Mouse (Mus musculus): ENCODE data around the gene Zdhhc7.
A peak's percentile ranks its signal among the peaks of the same experiment; 100 is the strongest.

Gene Zdhhc7

GRCm38 (mm10) chr8:120067936-120068668 is 33.2 kb downstream of the Zdhhc7 start:
- no peak for DNase-seq (ENCODE audit: low spot score in 2 of 2)

DNA sequence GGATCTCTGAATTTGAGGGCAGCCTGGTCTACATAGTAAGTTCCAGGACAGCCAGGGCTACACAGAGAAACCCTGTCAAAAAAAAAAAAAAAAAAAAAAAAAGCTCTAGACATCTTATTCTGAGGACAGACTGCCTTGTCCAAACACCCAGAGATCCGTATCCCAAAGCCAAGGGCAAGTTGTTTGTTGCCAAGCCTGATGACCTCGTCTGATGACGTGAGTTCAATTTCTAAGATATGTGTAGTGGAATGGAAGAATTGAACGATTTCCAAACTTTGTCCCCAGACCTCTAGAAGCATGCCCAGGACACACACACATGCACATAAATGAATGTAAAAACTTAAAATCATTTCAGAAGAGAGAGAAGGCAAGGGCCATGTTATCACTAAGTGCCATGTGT is 35.1 kb downstream of the Zdhhc7 start:
- no peak for DNase-seq (ENCODE audit: low spot score in 2 of 2)

DNA sequence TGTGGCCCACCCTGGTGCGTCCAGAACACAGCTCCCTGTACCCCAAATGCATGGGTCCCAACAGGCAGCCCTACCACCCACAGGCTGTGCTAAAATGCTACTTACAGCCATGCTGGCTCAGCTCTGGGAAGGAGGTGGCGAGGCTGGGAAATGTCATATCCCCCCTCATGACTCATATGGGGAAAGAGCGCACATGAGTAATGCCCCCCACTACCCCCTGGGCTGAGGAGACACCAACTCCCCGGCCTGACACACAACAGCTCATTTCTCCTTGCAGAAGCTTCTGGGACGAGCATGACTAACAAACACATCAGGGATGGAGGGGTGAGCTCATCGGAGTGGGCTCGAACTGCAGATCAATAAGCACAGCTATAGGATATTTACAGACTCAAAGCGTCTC is 35.7 kb downstream of the Zdhhc7 start:
- DNase-seq (ENCODE audit: low spot score in 2 of 2): no peak

DNA sequence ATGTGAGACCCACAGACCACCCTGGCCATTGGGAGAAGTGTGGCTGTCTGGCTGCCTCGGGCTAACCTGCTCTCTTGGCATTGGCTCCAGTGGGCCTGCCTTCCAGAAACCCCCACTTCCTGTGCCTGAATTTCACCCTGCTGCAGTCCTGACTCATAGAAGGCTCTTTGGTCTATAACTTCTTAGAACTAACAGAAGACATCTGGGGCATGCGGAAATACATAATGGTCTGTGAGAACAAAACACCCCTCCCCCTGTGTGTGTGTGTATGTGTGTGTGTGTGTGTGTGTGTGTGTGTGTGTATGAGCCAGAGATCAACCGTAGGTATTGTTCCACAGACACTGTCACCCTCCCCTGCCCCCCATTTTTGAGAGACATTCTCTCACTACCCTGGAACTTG is 38.0 kb downstream of the Zdhhc7 start:
- no peak for DNase-seq (ENCODE audit: low spot score in 2 of 2)

GRCm38 (mm10) chr8:120062742-120063141 is 38.5 kb downstream of the Zdhhc7 start:
- no peak for DNase-seq (ENCODE audit: low spot score in 2 of 2)

GRCm38 (mm10) chr8:120057078-120057477 is 44.2 kb downstream of the Zdhhc7 start:
- no peak for DNase-seq (ENCODE audit: low spot score in 2 of 2)

GRCm38 (mm10) chr8:120054833-120055232 is 46.4 kb downstream of the Zdhhc7 start:
- DNase-seq (ENCODE audit: low spot score in 2 of 2): no peak

DNA sequence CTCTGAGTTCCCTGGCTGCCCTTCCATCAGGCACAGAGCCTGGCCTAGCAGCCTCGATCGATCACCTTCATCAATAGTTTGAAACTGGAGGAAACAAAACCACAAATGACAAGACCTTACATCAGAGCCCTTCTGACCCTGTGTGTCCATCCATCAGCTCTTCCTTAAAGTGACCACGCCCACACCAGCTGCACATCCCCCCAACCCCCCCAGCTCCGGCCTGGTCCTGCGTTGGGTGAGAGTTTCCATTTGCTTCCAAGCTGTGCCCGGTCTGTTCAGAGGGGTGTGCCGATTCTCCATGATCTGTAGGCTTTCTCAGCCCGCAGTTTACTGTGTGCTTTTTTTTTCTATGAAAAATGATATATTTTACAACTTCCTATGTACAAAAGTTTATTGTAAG is 49.0 kb downstream of the Zdhhc7 start:
- no peak for DNase-seq (ENCODE audit: low spot score in 2 of 2)

- DNase-seq (ENCODE audit: low spot score in 2 of 2): no peak
Observed at GRCm38 (mm10) chr8:120051908-120052307, 49.4 kb downstream of the Zdhhc7 start.

DNA sequence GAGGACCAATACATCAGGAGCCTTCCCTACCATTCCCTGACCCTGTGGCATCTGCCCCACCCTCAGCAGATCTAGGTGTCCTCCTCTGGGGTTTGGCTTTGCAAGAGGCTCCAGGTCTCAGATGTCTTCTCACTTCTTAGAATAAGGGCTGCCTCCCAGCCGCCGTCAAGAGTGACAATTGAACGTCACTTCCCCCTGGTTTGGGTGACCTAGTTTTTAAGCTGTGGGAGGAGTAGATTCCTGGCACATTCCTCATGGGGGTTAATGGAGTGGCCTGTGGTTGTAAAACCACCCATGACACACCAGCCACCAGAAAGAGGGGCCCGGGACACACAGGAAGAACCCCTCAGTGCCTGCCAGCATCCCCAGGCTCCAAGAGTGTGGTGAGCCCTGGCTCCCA is 50.3 kb downstream of the Zdhhc7 start:
- no peak for DNase-seq (ENCODE audit: low spot score in 2 of 2)

DNA sequence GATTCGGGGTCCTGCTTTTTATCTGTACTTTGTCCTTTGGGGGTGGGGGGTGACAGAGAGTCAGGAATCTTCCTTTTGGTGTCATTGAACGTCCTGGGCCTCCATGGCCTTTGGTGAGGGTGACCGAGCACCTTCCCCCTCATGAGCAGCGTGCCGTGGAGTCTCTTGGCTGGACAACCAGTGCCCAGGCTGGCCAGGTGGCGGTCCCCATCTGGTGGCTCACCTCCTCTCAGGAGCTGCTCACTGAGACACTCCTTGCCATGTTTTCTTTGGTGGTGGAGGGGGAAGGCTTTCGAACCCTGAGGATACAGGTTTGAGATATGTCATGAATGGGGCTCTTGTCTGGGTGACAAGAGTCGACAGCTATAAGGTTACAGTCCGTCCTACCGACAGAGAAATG is 50.9 kb downstream of the Zdhhc7 start:
- DNase-seq (ENCODE audit: low spot score in 2 of 2): no peak

DNA sequence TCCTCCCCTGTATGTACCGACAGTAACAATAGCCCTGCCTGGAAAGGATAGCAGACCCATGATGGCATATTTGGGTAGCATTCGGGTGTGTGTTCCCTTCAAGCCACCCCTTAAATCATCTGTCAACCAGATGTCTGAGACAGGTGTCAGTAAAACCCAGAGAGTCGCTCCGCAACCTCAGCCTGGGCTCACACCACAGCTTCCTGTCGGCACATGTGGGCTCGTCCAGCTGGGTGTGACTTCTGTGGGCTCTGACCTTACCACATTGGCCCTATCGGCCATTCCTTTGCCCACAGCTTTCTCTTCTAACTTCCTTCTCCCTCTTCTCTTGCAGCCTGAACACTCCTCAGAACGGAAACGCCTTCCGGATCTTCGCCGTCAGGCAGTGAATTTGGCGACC is 51.3 kb downstream of the Zdhhc7 start:
- DNase-seq (ENCODE audit: low spot score in 2 of 2): peak; percentile 68 to 73

GRCm38 (mm10) chr8:120046258-120047020 is 54.8 kb downstream of the Zdhhc7 start:
- no peak for DNase-seq (ENCODE audit: low spot score in 2 of 2)

GRCm38 (mm10) chr8:120045471-120045870 is 55.8 kb downstream of the Zdhhc7 start:
- DNase-seq (ENCODE audit: low spot score in 2 of 2): no peak

GRCm38 (mm10) chr8:120044907-120045306 is 56.4 kb downstream of the Zdhhc7 start:
- no peak for DNase-seq (ENCODE audit: low spot score in 2 of 2)

GRCm38 (mm10) chr8:120042542-120043312 is 58.6 kb downstream of the Zdhhc7 start:
- no peak for DNase-seq (ENCODE audit: low spot score in 2 of 2)

- DNase-seq (ENCODE audit: low spot score in 2 of 2): no peak
Observed at GRCm38 (mm10) chr8:120040861-120041260, 60.4 kb downstream of the Zdhhc7 start.

DNA sequence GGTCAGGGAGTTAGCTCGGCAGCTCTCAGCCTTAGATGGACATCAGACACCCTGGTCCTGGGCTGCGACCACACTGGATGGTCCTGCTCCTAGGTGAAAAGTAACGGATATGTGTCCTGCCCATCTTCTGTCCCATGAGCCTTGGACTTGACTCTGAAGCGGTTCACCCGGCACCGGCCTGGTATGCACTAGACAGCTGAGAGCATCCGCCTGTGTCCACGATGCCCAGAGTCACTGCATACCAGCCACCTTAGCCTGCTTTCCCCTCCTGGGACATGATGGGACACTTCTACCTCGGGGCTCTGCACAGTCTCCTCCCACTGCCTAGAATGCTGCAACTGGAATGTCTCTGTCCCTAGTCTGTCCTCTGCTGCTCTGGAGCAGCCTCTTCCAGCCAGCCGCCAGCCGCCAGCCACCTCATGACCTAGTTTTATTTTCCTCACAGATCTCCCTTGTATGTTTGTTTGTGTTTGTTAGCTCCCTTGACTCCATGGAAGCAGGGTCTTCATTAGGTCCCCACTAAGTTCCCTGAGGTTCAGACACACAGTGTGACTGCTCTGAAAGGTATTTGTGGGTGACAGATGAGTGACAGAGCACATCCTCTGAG is 61.9 kb downstream of the Zdhhc7 start:
- no peak for DNase-seq (ENCODE audit: low spot score in 2 of 2)

DNA sequence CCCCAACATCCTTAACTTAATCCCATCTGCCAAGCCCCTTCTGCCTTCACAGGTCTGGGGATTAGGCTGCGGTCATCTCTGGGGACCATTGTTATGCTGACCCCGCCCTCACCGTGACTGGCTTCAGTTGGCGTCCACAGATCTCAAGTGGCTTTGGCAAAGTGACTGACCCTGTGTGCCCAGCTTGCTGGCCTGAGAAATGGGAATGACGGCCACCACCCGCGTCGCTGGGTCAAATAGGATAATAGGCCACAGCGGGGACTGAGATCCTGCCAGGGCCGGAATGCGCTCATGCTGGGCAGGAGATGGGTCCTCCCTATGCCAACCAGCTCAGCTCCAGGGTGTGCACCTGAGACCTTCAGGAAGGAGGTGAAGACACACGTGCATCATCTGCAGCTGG is 62.5 kb downstream of the Zdhhc7 start:
- DNase-seq (ENCODE audit: low spot score in 2 of 2): no peak

DNA sequence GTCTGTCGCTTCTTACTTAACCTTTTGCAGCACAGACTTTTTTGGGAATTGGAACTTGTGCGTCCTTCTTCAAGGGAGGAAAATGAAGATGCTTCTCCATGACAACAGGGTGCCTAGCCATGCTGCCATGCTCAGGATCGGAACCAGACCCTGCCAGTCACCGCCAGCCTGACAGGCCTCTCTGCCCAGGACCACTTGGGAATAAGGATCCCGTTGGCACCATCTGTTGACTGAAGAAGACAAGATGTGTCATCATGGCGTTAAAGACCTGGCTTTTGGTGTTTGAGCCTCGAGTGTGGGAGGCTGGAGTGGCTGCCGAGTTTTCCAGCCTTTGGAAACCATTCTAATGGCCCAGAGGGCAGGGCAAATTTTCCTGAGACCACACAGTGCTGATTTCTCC is 63.7 kb downstream of the Zdhhc7 start:
- no peak for DNase-seq (ENCODE audit: low spot score in 2 of 2)

GRCm38 (mm10) chr8:120037199-120037598 is 64.1 kb downstream of the Zdhhc7 start:
- DNase-seq (ENCODE audit: low spot score in 2 of 2): no peak

DNA sequence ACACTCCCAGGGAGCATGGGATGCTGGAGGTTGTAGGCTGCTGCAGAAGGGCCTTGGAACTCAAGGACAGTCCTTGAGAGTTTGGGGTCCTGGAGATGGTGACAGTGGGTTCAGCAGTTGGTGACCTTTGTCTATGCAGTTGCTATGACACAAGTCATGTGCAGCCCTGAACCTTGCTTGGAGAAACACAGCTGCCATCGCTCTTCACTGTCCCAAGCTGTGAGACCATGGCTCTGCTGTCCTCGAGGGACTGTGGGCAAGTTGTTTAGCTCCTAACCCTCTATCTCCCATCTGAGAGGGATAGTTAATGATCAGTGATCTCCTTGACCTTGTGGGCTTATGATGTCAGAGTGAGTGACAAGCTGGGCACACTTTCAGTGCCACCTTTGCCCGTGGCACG is 64.7 kb downstream of the Zdhhc7 start:
- no peak for DNase-seq (ENCODE audit: low spot score in 2 of 2)

All from natural killer cell, adult 2 months (primary cell).